Mouse (Mus musculus): Measurements from ENCODE around the gene Scimp. TPM values are rescaled to one million over a fixed set of nuclear protein-coding genes. Genes with fewer than 3 reads are reported as not detected.

The Scimp gene
- polyA plus RNA-seq (2016; fragmentation: Nextera tagmentation; extraction: Ambion mirVana): not detected in 2 replicates

GRCm38 (mm10) chr11:70812365-70812764 lies at the start of gene Scimp:
Gene Scimp (minus strand): TSS chr11:70812586.
- no peaks in the 10 kb centered on the region for H3K4me1 ChIP-seq (replicated peaks)
- ATAC-seq (ENCODE audit: insufficient number of reproducible peaks, low FRiP score): no peak
- no peak within 1 kb of the TSS for H3K9ac ChIP-seq
- H3K27ac ChIP-seq (ENCODE audit: poor library complexity, severe bottlenecking): no peak within 1 kb of the TSS
- 70% methylated on average over 7 of the region's 7 CpGs for WGBS
- no peak within 1 kb of the TSS for H3K4me3 ChIP-seq
- 0 out of 2 replicates have a peak, but pooled peaks cover 2% of the 10 kb centered on the region for H3K9me3 ChIP-seq (replicated peaks)
- H3K36me3 ChIP-seq: no peaks in the 10 kb centered on the region
- H3K4me2 ChIP-seq: no peak within 1 kb of the TSS
- H3K27me3 ChIP-seq (replicated peaks): no peaks in the 10 kb centered on the region

GRCm38 (mm10) chr11:70860371-70860770 lies 48.0 kb upstream of the Scimp start:
- H3K27me3 ChIP-seq (replicated peaks): no peaks in the 10 kb centered on the region
- H3K9me3 ChIP-seq (replicated peaks): no peaks in the 10 kb centered on the region
- no peak overlapping the region for H3K27ac ChIP-seq (ENCODE audit: poor library complexity, severe bottlenecking)
- ATAC-seq (ENCODE audit: insufficient number of reproducible peaks, low FRiP score): no peak
- no peak overlapping the region for H3K4me3 ChIP-seq
- no peaks in the 10 kb centered on the region for H3K36me3 ChIP-seq
- peaks cover 5% of the 10 kb centered on the region for H3K4me1 ChIP-seq (replicated peaks)
- H3K4me2 ChIP-seq: no peak overlapping the region
- 93% methylated on average over 1 of the region's 1 CpGs for WGBS
- H3K9ac ChIP-seq: no peak overlapping the region

GRCm38 (mm10) chr11:70846029-70846428 lies 33.6 kb upstream of the Scimp start:
- WGBS: 49% methylated on average over 2 of the region's 2 CpGs
- Histone ChIP-seq H3K4me3 (peak overlapping the region; percentile 89), H3K9ac (no peak overlapping the region), H3K36me3 (no peaks in the 10 kb centered on the region), H3K27ac (ENCODE audit: poor library complexity, severe bottlenecking) (no peak overlapping the region), H3K4me1 (replicated peaks) (peaks cover 19% of the 10 kb centered on the region), H3K9me3 (replicated peaks) (no peaks in the 10 kb centered on the region), H3K4me2 (peak overlapping the region; percentile 79), H3K27me3 (replicated peaks) (no peaks in the 10 kb centered on the region)
- ATAC-seq (ENCODE audit: insufficient number of reproducible peaks, low FRiP score): no peak

GRCm38 (mm10) chr11:70845457-70845978 lies 33.1 kb upstream of the Scimp start:
- Histone ChIP-seq H3K27ac (ENCODE audit: poor library complexity, severe bottlenecking) (peak overlapping the region; percentile 77), H3K36me3 (no peaks in the 10 kb centered on the region), H3K9ac (peak overlapping the region; percentile 96), H3K4me1 (replicated peaks) (peaks cover 19% of the 10 kb centered on the region), H3K4me2 (peak overlapping the region; percentile 79), H3K27me3 (replicated peaks) (no peaks in the 10 kb centered on the region), H3K9me3 (replicated peaks) (no peaks in the 10 kb centered on the region), H3K4me3 (peak overlapping the region; percentile 89)
- ATAC-seq (ENCODE audit: insufficient number of reproducible peaks, low FRiP score): no peak
- WGBS: 3% methylated on average over 19 of the region's 19 CpGs

GRCm38 (mm10) chr11:70844559-70845456 lies 32.4 kb upstream of the Scimp start, which contains the start of gene Rabep1:
Gene Rabep1 (plus strand): TSS chr11:70844778.
- Histone ChIP-seq H3K27me3 (replicated peaks) (no peaks in the 10 kb centered on the region), H3K9me3 (replicated peaks) (no peaks in the 10 kb centered on the region), H3K4me1 (replicated peaks) (peaks cover 19% of the 10 kb centered on the region), H3K27ac (ENCODE audit: poor library complexity, severe bottlenecking) (peak within 1 kb of the TSS; percentile 77), H3K36me3 (no peaks in the 10 kb centered on the region), H3K4me3 (peak within 1 kb of the TSS; percentile 89), H3K9ac (peak within 1 kb of the TSS; percentile 96), H3K4me2 (peak within 1 kb of the TSS; percentile 79)
- peak; percentile 97 for ATAC-seq (ENCODE audit: insufficient number of reproducible peaks, low FRiP score)
- under 1% methylated on average over 78 of the region's 88 CpGs for WGBS

- H3K27ac ChIP-seq (ENCODE audit: poor library complexity, severe bottlenecking): peak overlapping the region; percentile 77
- no peaks in the 10 kb centered on the region for H3K36me3 ChIP-seq
- H3K4me2 ChIP-seq: peak overlapping the region; percentile 79
- peaks cover 19% of the 10 kb centered on the region for H3K4me1 ChIP-seq (replicated peaks)
- no peak for ATAC-seq (ENCODE audit: insufficient number of reproducible peaks, low FRiP score)
- WGBS: 18% methylated on average over 12 of the region's 12 CpGs
- H3K9ac ChIP-seq: peak overlapping the region; percentile 96
- no peaks in the 10 kb centered on the region for H3K27me3 ChIP-seq (replicated peaks)
- no peaks in the 10 kb centered on the region for H3K9me3 ChIP-seq (replicated peaks)
- peak overlapping the region; percentile 89 for H3K4me3 ChIP-seq
These were observed 31.5 kb upstream of the Scimp start for GRCm38 (mm10) chr11:70843701-70844551.

GRCm38 (mm10) chr11:70842983-70843382 lies 30.6 kb upstream of the Scimp start:
- Histone ChIP-seq H3K36me3 (no peaks in the 10 kb centered on the region), H3K27me3 (replicated peaks) (no peaks in the 10 kb centered on the region), H3K4me3 (no peak overlapping the region), H3K4me1 (replicated peaks) (peaks cover 19% of the 10 kb centered on the region), H3K27ac (ENCODE audit: poor library complexity, severe bottlenecking) (no peak overlapping the region), H3K9ac (no peak overlapping the region), H3K4me2 (no peak overlapping the region), H3K9me3 (replicated peaks) (no peaks in the 10 kb centered on the region)
- 69% methylated on average over 4 of the region's 4 CpGs for WGBS
- no peak for ATAC-seq (ENCODE audit: insufficient number of reproducible peaks, low FRiP score)

GRCm38 (mm10) chr11:70838610-70839009 lies 26.2 kb upstream of the Scimp start:
- no peak overlapping the region for H3K4me3 ChIP-seq
- H3K9ac ChIP-seq: no peak overlapping the region
- 43% methylated on average over 2 of the region's 2 CpGs for WGBS
- H3K36me3 ChIP-seq: no peaks in the 10 kb centered on the region
- H3K4me2 ChIP-seq: no peak overlapping the region
- ATAC-seq (ENCODE audit: insufficient number of reproducible peaks, low FRiP score): no peak
- H3K27ac ChIP-seq (ENCODE audit: poor library complexity, severe bottlenecking): no peak overlapping the region
- no peaks in the 10 kb centered on the region for H3K4me1 ChIP-seq (replicated peaks)
- 0 out of 2 replicates have a peak, but pooled peaks cover 3% of the 10 kb centered on the region for H3K9me3 ChIP-seq (replicated peaks)
- no peaks in the 10 kb centered on the region for H3K27me3 ChIP-seq (replicated peaks)

- Histone ChIP-seq H3K4me3 (no peak overlapping the region), H3K36me3 (no peaks in the 10 kb centered on the region), H3K27ac (ENCODE audit: poor library complexity, severe bottlenecking) (no peak overlapping the region), H3K9ac (no peak overlapping the region), H3K27me3 (replicated peaks) (no peaks in the 10 kb centered on the region), H3K9me3 (replicated peaks) (0 out of 2 replicates have a peak, but pooled peaks cover 3% of the 10 kb centered on the region), H3K4me1 (replicated peaks) (no peaks in the 10 kb centered on the region), H3K4me2 (no peak overlapping the region)
- WGBS: 82% methylated on average over 3 of the region's 3 CpGs
- ATAC-seq (ENCODE audit: insufficient number of reproducible peaks, low FRiP score): no peak
These were observed 24.6 kb upstream of the Scimp start for GRCm38 (mm10) chr11:70837031-70837430.

- H3K4me1 ChIP-seq (replicated peaks): no peaks in the 10 kb centered on the region
- no peak overlapping the region for H3K4me3 ChIP-seq
- WGBS: 62% methylated on average over 6 of the region's 6 CpGs
- H3K27ac ChIP-seq (ENCODE audit: poor library complexity, severe bottlenecking): no peak overlapping the region
- no peak overlapping the region for H3K9ac ChIP-seq
- H3K36me3 ChIP-seq: no peaks in the 10 kb centered on the region
- H3K4me2 ChIP-seq: no peak overlapping the region
- H3K27me3 ChIP-seq (replicated peaks): no peaks in the 10 kb centered on the region
- ATAC-seq (ENCODE audit: insufficient number of reproducible peaks, low FRiP score): no peak
- 0 out of 2 replicates have a peak, but pooled peaks cover 3% of the 10 kb centered on the region for H3K9me3 ChIP-seq (replicated peaks)
These were observed 23.0 kb upstream of the Scimp start for GRCm38 (mm10) chr11:70835381-70835831.

Measured in heart, embryonic 12.5 days (tissue).